Mouse (Mus musculus) urinary bladder, adult 18-20 months (tissue): ENCODE data around the gene Dnajc6.

ENCODE experiments used
- DNase-seq, 2 experiments: peaks; one replicate each; pipeline ENCODE4 v3.0.0; 2022; ENCODE audit warnings: low spot score in 2 of 2, mixed read lengths in 2 of 2

Dnajc6 gene

DNA sequence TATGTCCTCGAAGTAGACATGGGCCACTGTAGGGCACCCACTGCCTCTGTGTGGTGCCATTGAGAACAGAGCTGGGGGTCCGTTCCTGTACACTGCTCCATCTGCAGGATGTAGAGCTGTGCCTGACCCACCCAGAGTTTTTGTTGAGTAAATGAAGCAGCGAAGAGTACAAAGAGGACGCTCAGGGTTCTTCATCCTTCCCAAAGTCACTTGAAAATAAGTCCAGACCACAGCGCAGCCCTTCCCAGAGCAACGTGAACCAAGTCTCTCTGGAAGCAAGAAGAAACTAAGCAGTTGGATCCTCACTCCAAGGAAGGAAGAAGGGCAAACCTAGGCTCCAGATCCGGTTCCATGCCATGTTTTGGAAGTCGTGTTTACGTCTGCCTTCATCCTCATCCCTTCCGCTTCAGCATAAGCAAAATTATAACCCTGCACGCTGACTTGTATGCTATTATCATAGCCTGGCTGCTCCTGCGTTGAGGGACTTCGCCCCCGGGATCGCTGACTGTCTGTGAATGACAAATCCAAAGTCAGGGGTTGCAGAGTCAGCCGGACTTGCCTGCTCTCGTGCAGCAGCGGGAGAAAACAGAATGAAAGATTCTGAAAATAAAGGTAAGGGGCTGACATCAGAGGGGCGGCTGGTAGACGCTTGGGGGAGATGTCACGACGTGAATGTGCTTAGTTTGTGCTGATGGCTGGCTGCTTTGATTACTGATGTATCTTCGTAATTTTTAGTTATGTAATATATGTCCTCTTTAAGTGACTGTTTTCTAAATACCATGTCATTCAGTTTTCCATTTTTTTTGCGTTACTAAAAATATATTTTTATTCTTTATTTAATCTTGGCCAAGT lies 11.3 kb downstream of the Dnajc6 start:
- peak in 1 of 2 experiments; percentile 11 for DNase-seq

DNA sequence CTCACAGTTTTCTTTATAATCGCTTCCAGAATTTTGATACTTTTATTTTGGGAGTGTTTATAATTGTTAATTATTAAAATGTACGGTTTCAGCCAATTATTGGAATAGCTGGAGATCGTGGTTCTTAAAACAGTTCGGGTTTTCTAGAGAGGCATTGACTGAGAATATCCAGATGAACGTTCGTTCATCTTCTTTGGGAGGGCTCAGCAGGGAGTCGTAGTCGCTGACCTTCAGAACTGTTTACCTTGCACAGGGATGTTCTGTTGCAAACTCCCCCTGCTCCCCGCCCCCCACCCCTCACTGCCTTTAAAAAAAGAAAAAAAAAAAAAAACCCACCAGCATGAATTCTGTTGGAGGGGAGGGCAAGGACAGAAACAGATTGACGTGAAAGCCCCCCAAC lies 12.0 kb downstream of the Dnajc6 start:
- DNase-seq: no peak

DNA sequence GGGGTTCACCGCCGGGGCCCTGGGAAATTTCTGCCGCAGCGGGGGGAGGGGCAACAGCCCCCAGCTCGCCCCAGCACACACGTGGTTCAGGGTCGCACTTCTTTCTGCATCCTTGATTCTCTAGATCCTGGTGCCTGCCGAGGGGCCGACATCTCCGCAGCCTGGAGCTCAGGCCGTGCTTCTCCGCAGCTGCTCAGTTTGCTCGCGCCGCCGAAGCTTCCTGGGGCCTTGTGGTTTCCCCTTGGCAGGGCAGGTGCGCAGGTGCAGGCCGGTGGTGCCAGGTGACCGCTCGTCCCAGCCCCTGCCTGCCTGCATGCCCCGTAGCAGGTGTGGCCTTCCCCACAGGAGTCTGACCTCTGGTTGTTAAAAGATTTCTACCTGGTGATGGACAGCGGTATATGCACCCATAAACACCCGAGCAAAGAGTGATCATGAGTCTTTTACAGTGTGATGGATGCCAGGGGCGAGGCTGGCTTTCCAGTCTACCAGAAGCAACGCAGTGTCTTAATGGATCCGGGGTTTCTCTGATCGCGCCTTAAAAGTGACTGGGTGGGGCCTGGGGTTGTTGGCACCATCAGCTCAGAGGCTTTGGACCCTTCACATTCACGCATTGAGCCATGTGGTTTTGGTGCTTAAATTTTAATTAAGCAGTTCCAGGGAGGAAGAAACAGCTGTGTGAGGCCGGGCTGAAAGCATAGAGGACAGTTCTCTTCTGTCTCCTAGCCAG lies 12.6 kb downstream of the Dnajc6 start:
- peak in 1 of 2 experiments; percentile 6 for DNase-seq

DNA sequence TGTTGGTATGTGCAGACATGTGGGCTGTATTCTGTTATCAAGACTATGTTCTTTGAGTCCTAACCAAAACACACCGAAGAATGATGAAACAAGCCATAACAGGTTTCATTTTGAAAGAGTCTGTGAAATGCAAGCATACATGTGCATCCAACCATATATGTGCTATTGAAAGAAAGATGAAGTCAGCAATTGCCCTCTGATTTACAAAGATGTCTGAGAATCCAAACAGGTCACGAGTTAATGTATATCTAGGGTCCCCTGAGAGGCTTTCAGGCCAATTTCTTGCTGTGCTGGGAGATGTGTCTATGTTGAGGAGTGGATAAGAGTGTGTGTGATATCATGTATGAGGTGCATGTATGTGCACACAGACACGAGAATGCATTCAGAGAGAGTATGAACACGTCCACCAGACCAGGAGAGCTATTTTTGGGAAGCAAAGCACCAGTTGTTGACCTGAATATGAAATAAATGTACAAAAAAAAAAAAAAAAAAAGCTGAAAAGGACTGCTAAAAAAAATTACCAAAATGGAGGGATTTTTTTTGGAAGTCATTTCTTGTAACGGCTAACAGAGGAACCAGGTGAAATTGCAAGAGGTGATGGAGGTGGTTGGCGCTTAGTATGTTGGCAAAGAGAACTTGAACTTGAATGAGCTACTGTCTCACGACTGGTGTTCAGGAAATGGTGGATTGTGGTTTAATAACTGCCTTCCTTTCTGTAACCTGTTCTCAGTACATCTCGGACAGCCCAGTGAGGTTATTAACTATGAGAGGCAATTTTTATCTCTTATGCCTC lies 13.9 kb downstream of the Dnajc6 start:
- no peak for DNase-seq

- DNase-seq: no peak
Observed at GRCm38 (mm10) chr4:101510904-101511210, 14.4 kb downstream of the Dnajc6 start.

DNA sequence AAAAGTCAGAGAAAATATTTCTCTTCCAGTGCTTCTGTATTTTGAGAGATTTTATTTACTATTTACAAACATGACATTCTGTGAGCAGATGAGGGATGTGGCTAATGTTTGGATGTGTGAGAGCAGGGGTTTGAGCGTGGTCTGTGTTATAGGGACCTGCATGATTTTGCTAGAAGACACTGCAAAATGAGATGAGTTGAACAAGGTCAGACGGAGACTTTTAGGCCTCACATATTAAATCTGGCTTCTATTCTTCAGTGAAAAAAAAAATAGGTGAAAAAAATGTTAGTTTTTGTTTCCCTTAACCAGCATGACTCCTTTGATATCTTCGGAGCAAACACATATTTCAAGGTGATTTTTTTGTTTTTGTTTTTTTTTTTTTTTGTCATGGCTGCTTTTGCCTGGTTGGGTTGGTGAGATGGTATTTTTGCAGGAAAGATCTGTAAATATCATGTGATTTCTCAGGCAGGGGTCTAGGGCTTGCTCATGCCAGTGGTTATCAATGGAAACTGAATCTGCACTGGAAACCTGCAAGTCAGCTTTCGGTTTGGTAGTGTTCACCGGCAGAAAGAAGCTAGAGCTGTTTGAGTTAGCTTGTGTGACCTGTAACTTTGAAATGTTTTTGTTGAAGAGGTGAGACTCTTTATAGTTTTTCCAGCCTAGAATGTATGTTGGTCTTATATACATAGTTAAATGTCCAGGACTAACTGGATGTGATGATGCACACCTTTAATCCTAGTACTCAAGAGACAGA lies 15.5 kb downstream of the Dnajc6 start:
- DNase-seq: no peak

GRCm38 (mm10) chr4:101513251-101513650 lies 16.8 kb downstream of the Dnajc6 start:
- no peak for DNase-seq

DNA sequence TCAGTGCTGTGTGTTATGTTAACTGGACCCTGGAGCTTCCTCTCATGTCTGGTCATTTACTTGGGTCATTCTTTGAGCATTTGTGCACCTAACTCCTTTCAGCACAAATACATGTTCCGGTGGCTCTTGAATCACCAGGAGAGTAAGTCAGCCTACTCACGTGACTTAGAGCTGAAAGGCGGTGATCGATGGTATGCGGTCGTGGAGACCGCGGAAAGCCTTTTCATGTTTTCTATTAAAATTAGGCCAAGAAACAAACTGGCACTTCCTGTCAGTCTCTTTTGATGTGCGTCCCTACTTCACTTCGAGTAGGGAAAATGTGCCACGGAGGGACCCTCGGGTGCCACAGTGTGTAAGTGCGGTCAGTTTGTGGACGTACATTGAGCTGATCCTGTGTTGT lies 19.4 kb downstream of the Dnajc6 start:
- no peak for DNase-seq

GRCm38 (mm10) chr4:101516434-101517168 lies 20.2 kb downstream of the Dnajc6 start:
- DNase-seq: no peak

- no peak for DNase-seq
Observed at GRCm38 (mm10) chr4:101531901-101532300, 35.5 kb downstream of the Dnajc6 start.

DNA sequence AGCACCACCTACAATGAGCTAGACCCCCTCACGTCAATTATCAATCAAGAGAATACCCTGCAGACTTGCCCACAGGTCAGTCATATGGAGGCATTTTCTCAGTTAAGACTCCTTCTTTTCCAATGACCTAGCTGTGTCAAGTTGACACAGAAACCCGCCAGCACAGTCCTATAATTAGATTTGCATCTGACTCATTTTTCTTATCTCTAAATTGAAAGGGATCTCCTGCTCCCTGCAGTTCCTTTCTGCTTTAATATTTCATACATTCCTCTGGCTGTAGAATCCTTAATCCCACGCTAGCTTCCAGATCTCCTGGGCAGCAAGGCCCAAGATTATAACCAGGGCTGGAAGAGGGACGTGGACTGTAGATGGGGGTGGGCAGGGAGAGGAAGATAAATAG lies 44.1 kb downstream of the Dnajc6 start:
- DNase-seq: no peak

GRCm38 (mm10) chr4:101549958-101550591 lies 53.6 kb downstream of the Dnajc6 start:
- DNase-seq: peak; percentile 11 to 12

DNA sequence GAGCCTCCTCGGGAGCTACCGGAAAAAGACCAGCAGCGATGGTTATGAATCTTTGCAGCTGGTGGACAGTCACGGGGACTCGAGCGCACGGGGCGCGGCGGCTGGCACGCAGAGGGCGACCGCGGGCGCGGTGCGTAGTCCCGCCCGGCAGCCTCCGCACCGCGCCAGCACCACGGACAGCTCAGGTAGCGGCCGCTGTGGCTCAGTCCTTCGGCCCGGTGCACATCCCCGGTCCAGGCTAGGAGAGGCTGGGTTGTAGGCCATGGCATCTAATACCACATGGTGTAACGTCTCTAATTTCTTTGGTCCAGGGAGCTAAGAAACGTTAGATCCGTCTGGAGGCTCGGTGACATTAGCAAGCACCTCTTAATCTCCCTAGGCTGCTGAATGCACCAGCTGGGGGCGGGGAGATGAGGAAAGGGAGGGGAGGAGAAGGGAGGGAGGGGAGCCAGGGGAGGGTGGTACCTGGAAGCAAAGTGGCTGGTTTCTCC lies 54.3 kb downstream of the Dnajc6 start:
- DNase-seq: peak; percentile 6 to 14

GRCm38 (mm10) chr4:101551425-101551824 lies 55.0 kb downstream of the Dnajc6 start:
- DNase-seq: no peak

DNA sequence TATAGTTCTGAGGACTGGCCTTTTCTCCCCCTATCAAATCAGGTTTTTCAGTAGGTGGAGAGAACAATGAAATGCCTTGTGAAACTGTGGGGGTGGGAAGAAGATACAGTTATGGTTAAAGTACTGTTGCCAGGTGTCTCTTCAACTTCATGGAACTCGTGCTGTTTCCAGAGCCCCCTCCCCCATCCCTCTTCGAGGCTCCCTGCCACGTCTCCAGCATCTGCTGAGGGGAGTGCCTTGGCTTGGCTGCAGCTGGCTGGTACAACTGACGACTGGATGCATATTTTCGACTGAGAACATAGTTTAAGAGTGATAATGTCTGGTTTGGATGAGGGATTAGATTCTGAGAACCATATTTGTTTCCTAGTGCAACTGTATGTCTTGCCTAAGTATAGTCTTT lies 55.9 kb downstream of the Dnajc6 start:
- no peak for DNase-seq

DNA sequence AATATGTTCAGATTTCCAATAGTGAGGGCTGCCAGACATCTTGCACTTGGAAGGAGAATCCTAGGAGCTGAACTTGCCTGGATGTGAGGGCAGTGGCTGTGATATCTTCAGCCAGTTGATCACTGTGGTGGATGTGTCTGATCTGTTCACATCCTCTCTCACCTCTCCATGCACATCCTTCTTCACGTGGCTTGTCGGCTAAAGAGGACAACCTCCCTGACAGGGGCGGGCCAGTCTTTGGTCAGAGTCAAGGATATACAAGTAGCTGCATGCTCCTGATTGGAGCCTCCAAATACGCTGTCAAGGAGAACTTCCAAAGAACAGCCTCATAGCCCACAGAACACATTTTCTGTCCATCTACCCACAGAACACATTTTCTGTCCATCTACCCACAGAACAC lies 58.6 kb downstream of the Dnajc6 start:
- DNase-seq: no peak

DNA sequence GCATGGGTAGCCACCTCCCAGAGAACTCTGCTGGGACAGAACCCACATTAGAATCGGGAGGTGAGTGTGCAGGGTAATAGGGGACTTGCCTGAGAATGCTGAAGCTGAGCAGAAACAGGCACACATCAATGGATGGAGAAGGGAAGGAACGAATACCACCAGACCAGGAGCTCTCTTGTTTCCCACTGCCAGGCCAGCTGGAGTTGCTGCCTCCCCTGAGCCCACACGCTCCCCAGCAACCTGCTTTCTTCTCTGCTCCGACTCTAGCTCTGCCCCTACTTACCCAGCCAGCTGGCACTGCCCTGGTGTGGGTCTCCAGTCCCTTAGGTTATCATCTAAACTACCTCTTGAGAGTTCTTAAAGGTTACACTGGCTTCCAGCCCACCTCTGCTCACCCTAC lies 63.7 kb downstream of the Dnajc6 start:
- no peak for DNase-seq

- no peak for DNase-seq
Observed at GRCm38 (mm10) chr4:101562836-101563235, 66.4 kb downstream of the Dnajc6 start.

GRCm38 (mm10) chr4:101563607-101564006 lies 67.2 kb downstream of the Dnajc6 start:
- no peak for DNase-seq

DNA sequence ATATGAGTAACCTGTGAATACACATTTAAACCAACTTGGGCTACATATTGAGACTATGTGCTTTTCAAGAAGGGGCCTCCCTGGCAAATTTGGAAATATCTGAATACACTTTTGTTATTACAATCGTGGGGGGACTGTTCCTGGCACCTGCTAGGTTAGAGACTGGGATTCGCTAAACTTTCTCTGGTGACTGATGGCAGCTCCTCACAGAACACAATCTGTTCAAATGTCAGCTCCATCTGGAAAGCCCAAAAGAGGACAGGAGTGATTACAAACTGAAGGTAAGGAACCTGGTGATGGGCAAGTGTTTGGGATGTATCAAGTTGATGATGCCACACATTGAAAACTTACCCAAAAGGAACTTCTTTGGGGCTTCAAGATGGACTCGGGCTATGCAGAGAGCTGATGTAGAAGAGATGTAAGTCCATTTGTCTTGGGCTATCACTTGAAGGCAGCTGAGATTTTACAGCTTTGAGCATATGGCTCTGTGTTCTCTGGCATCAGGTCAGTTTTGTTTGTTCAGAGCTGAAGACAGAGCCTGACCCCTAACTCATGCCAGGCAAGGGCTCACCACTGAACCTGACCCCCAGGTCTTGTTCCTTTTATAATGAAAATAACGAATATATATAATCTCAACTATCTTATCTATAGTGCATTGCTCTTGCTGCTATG lies 68.4 kb downstream of the Dnajc6 start:
- no peak for DNase-seq
